Mouse (Mus musculus) stomach, embryonic 15.5 days (tissue): ENCODE results near the gene Cradd. TPM values are rescaled to one million over a fixed set of nuclear protein-coding genes. Genes with fewer than 3 reads are reported as not detected.
A peak's percentile ranks its signal among the peaks of the same experiment; 100 is the strongest.

Experiments used
- ATAC-seq: fragments of 200-750 bp; cut with Nextera tagmentation; 2 replicates; pipeline ENCODE4 v1.8.0; 2017; ENCODE audit warnings: low read depth, moderate number of reproducible peaks, moderate TSS enrichment; ENCODE audit not compliant: insufficient read depth, low FRiP score
- H3K27ac ChIP-seq: fragments of 300-500 bp; sonication (generic); 2 replicates; pipeline ENCODE4 v1.5.1; 2015; ENCODE audit warnings: mild to moderate bottlenecking, inconsistent platforms
- H3K27me3 ChIP-seq: fragments of 300-500 bp; sonication (generic); replicated peaks from 2 replicates; pipeline ENCODE4 v1.6.1; 2015; ENCODE audit warnings: inconsistent platforms
- H3K36me3 ChIP-seq: fragments of 300-500 bp; sonication (generic); 2 replicates; pipeline ENCODE4 v1.6.1; 2015; ENCODE audit warnings: inconsistent platforms
- H3K4me1 ChIP-seq: fragments of 300-500 bp; sonication (generic); 2 replicates; pipeline ENCODE4 v1.6.1; 2015; ENCODE audit warnings: inconsistent platforms
- H3K4me2 ChIP-seq: fragments of 300-500 bp; sonication (generic); 2 replicates; pipeline ENCODE4 v1.6.1; 2015; ENCODE audit warnings: mild to moderate bottlenecking, inconsistent platforms
- H3K4me3 ChIP-seq: fragments of 300-500 bp; sonication (generic); replicated peaks from 2 replicates; pipeline ENCODE4 v1.5.1; 2015; ENCODE audit warnings: inconsistent platforms
- H3K9ac ChIP-seq: fragments of 300-500 bp; sonication (generic); 2 replicates; pipeline ENCODE4 v1.6.1; 2015; ENCODE audit warnings: inconsistent platforms
- H3K9me3 ChIP-seq: fragments of 300-500 bp; sonication (generic); 2 replicates; pipeline ENCODE4 v1.6.1; 2016; ENCODE audit warnings: inconsistent platforms
- WGBS: fragments of 180-500 bp; shearing (Covaris S2); methylation state at CpG from one replicate; pipeline ENCODE4 v1.1.7; 2015; 5-methylcytosine and 5-hydroxymethylcytosine counted together
- polyA plus RNA-seq: library from polyadenylated mRNA; unstranded; fragments of >200 nt; fragmentation: Nextera tagmentation; extraction: Ambion mirVana; gene quantifications from 2 replicates; pipeline ENCODE4 v1.2.1, GENCODE M21; 2015

The Cradd gene
- polyA plus RNA-seq, 1 experiment from 2014 or later: 11.4 TPM

DNA sequence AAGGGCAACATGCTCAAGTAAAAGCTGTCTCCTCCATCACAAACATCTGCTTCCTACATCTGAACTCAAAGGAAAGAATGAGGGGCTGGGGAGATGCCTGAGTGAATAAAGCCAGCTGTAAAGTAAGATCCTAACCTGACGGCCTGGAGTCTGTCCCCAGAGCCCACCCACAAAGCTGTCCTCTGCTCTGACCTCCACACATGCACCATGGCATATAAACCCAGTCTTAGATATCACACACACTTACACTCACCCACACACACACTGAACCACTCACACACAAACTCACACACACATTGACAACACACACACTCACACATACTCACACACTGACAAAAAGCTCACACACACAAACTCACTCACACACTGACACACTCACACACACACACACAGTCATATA lies 96.3 kb downstream of the Cradd start:
- 48% methylated on average over 1 of the region's 1 CpGs for WGBS
- H3K4me3 ChIP-seq: no peak overlapping the region
- H3K9ac ChIP-seq: no peak overlapping the region
- no peaks in the 10 kb centered on the region for H3K4me1 ChIP-seq
- H3K27ac ChIP-seq: no peak overlapping the region
- no peak for ATAC-seq
- H3K9me3 ChIP-seq: no peaks in the 10 kb centered on the region
- H3K4me2 ChIP-seq: no peak overlapping the region
- H3K36me3 ChIP-seq: no peaks in the 10 kb centered on the region
- no peaks in the 10 kb centered on the region for H3K27me3 ChIP-seq

DNA sequence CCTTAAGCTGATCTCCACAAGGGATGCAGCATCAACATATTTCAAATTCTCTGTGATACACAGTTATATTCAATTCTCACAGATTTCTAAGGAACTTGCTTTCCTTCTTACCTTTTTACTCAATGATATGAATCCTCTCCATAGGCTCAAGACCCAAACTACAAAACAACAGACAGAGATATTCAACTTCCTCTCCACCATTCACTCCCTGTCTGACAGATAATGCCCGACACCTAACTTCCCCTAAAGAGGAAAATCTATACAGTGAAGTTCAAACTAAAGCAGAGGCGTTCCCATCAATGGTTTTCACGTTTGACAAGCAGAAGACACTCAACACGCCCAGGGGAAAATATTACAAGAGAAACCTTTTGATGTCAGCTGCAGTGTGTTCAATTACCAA lies 97.2 kb downstream of the Cradd start:
- Histone ChIP-seq H3K27ac (no peak overlapping the region), H3K27me3 (no peaks in the 10 kb centered on the region), H3K9me3 (no peaks in the 10 kb centered on the region), H3K4me1 (no peaks in the 10 kb centered on the region), H3K9ac (no peak overlapping the region), H3K4me3 (no peak overlapping the region), H3K36me3 (no peaks in the 10 kb centered on the region), H3K4me2 (no peak overlapping the region)
- no peak for ATAC-seq
- 68% methylated on average over 4 of the region's 4 CpGs for WGBS

DNA sequence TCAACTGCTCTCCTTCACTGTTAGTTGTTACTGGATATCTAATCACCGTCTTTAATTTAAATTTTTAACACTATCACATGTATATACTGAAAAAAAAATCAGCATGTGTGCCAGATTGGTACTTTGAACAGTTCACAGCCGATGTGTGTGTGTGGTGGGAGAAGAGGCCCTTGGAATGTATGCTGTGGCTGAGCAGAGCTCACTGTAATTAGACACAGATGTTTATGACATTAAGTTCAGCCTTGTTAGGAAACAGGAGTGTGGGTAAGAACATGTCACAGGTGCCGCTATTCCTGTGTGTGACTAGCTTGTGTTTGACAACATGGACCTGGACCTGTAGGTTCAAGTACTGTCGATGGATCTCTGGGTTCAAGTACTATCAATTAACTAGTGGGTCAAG lies 98.9 kb downstream of the Cradd start:
- H3K27ac ChIP-seq: no peak overlapping the region
- no peak overlapping the region for H3K9ac ChIP-seq
- no peaks in the 10 kb centered on the region for H3K4me1 ChIP-seq
- no peaks in the 10 kb centered on the region for H3K27me3 ChIP-seq
- 76% methylated on average over 4 of the region's 4 CpGs for WGBS
- H3K36me3 ChIP-seq: no peaks in the 10 kb centered on the region
- no peak overlapping the region for H3K4me3 ChIP-seq
- no peak overlapping the region for H3K4me2 ChIP-seq
- H3K9me3 ChIP-seq: no peaks in the 10 kb centered on the region
- no peak for ATAC-seq

DNA sequence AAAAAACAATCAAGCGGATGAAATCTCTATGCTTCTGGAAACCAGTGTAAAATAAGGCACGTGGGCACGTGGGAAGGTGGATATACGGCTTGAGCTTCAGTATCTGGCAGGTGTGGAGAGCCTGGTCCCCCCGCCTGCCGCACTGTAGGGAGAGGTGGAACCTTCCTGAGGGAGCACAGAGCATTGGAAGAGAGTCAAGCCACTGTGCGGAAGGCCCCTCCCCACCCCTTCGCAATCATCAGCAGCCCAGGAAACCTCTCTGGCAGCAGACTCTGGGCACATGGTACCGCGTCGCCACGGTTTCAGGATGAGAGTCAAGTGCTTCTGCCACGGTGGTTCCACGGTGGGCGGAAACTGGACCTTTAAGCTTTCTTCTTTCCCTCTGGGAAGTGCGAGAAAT lies 100.7 kb downstream of the Cradd start:
- WGBS: 82% methylated on average over 16 of the region's 16 CpGs
- Histone ChIP-seq H3K4me2 (no peak overlapping the region), H3K36me3 (no peaks in the 10 kb centered on the region), H3K27me3 (no peaks in the 10 kb centered on the region), H3K4me3 (no peak overlapping the region), H3K9ac (no peak overlapping the region), H3K4me1 (no peaks in the 10 kb centered on the region), H3K9me3 (no peaks in the 10 kb centered on the region), H3K27ac (no peak overlapping the region)
- ATAC-seq: no peak

DNA sequence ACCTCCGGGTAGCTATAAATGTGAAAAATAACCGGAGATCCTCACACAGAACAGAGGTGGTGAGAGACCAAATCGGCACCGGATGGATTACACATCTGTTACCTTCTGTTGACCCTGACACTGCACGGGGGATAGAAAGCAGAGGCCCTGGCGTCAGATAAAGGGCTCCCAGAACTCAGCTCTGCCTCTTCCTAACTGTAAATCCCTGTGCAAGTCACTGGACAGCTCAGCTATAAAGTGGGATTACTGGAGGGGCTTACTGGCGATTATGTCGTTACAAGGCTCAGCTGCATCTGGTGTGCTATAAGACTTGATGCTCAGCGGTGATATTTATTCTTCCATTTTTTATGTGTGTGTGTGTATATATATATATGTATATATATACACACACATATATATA lies 102.0 kb downstream of the Cradd start:
- ATAC-seq: no peak
- H3K4me3 ChIP-seq: no peak overlapping the region
- H3K9ac ChIP-seq: no peak overlapping the region
- no peak overlapping the region for H3K4me2 ChIP-seq
- WGBS: 56% methylated on average over 9 of the region's 9 CpGs
- H3K9me3 ChIP-seq: no peaks in the 10 kb centered on the region
- no peaks in the 10 kb centered on the region for H3K4me1 ChIP-seq
- no peaks in the 10 kb centered on the region for H3K36me3 ChIP-seq
- H3K27ac ChIP-seq: no peak overlapping the region
- H3K27me3 ChIP-seq: no peaks in the 10 kb centered on the region

DNA sequence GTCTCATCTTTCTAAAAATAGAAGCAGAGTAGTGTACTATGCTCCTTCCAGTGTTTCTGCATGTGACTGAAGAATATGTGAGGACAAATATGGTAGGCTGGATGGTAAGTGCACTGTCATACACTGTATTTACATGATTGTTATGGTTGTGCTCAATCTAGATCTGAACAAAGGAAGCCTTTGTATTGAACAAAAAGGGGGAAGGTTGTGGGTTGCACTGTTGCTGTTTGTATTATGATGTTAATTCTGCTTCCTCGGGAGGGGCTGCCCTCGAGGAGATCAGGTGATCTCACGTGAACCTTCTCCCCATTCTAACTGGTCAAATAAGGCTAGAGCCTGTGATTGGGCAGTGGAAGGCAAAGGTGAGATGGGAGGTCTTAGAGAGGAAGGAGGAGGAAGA lies 103.4 kb downstream of the Cradd start:
- H3K27ac ChIP-seq: no peak overlapping the region
- no peak overlapping the region for H3K4me2 ChIP-seq
- no peaks in the 10 kb centered on the region for H3K36me3 ChIP-seq
- H3K9me3 ChIP-seq: no peaks in the 10 kb centered on the region
- no peaks in the 10 kb centered on the region for H3K27me3 ChIP-seq
- no peaks in the 10 kb centered on the region for H3K4me1 ChIP-seq
- no peak overlapping the region for H3K4me3 ChIP-seq
- no peak for ATAC-seq
- no peak overlapping the region for H3K9ac ChIP-seq
- WGBS: 77% methylated on average over 3 of the region's 3 CpGs

DNA sequence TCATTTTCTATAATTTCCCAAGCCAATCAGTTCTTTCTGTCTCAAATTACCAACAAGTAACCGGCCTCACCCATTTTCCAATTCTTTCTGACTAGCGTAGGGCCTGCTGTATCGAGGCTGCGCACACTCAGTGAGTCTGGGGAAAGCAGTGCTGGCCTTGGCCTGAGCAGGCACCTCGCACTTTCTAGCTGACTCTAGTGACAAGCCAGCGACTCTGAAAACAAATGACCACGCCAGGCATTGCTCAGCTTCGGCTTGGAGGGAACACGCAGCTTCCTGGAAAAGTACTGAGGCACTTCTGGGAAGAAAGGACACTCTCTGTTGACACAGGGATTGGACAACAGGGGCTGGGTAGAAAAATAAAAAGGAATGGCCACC lies 105.3 kb downstream of the Cradd start:
- H3K9ac ChIP-seq: no peak overlapping the region
- H3K4me3 ChIP-seq: no peak overlapping the region
- no peak overlapping the region for H3K4me2 ChIP-seq

DNA sequence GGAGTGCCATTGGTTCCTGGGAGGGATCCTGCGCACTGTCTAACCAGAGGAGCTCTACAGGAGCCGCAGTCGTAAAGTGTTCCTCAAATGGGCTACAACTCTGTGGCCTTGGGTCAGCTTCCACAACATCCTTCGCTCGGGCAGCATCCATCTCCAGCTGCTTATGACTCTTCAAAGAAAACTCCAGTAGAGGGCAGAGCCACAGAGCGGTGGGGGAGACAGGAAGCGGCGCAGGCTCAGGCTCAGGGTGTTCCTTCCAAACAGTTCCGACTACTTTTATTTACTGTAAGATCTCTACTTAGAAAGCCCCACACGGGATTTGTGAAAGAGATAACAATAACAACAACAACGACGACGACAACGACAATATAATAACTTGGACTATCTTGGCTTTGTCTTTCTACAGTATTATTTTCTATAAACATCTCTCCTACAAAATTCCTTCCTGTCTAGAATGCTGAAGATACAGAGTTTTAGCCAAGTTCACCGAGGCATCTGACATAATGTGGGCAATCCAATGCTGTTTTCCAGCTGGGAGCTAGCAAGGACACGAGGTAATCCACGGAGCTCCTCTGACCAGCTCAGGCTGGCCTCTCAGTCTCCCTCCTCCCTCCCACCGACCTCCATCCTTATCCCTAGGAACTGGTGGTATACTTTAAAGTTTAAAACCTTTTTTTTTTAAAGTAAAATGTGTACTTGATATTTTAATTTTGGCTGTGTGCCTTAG lies 105.8 kb downstream of the Cradd start:
- no peak for ATAC-seq
- Histone ChIP-seq H3K27ac (0 out of 2 replicates have a peak overlapping the region, but pooled peaks have one; percentile 26), H3K9me3 (no peaks in the 10 kb centered on the region), H3K4me1 (no peaks in the 10 kb centered on the region), H3K27me3 (no peaks in the 10 kb centered on the region), H3K9ac (no peak overlapping the region), H3K36me3 (no peaks in the 10 kb centered on the region), H3K4me3 (no peak overlapping the region), H3K4me2 (no peak overlapping the region)
- 40% methylated on average over 18 of the region's 18 CpGs for WGBS

More for the DNA sequence above, 105.3 kb downstream of the Cradd start:
- Histone ChIP-seq H3K36me3 (no peaks in the 10 kb centered on the region), H3K4me1 (no peaks in the 10 kb centered on the region), H3K27me3 (no peaks in the 10 kb centered on the region), H3K9me3 (no peaks in the 10 kb centered on the region), H3K27ac (no peak overlapping the region)
- ATAC-seq: no peak
- WGBS: 61% methylated on average over 9 of the region's 9 CpGs

DNA sequence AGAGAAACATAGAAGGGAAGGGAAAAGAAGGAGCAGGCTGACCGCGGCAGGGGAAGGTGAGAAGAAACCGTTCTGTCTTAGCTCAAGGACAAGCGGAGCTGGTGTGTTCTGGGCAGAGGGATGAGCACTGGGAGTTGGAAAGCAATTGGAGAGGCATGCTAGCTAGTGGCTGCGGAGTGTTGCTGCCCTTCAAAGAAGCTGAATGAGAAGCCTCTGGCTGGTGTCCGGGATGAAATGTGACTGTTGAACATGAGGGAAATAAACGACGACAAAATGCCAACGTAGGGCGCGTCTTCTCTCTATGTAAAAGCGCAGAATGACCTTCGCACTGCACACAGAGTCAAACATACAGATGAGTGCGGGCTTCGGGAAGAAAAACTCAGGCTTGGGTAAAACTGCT lies 108.6 kb downstream of the Cradd start:
- WGBS: 91% methylated on average over 15 of the region's 15 CpGs

DNA sequence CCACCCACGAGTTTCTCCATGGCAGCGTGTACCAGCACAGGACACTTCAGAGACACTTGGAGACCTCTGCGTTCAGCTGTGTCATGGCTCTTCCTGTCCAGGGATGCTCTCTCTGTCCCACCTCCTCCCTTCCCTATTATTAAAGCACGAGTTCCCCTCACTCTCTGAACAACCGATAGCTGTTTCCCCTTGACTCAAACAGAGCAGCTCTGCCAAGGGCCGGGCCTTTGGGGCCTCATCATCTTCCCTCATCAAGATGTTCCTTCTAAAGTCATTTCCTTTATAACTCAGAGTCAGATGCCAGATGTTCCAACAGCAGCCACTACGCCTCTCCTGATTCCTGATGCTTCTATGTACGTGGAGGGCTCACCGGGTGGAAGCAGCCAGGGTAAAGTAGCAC lies 110.1 kb downstream of the Cradd start:
- 74% methylated on average over 9 of the region's 9 CpGs for WGBS
- Histone ChIP-seq H3K27ac (no peak overlapping the region), H3K9me3 (no peaks in the 10 kb centered on the region), H3K4me2 (no peak overlapping the region), H3K9ac (no peak overlapping the region), H3K4me1 (no peaks in the 10 kb centered on the region), H3K36me3 (no peaks in the 10 kb centered on the region), H3K4me3 (no peak overlapping the region), H3K27me3 (no peaks in the 10 kb centered on the region)
- no peak for ATAC-seq

More for the DNA sequence above, 108.6 kb downstream of the Cradd start:
- Histone ChIP-seq H3K9ac (no peak overlapping the region), H3K4me3 (no peak overlapping the region), H3K36me3 (no peaks in the 10 kb centered on the region), H3K9me3 (no peaks in the 10 kb centered on the region), H3K27me3 (no peaks in the 10 kb centered on the region), H3K4me1 (no peaks in the 10 kb centered on the region), H3K27ac (no peak overlapping the region), H3K4me2 (no peak overlapping the region)
- no peak for ATAC-seq

DNA sequence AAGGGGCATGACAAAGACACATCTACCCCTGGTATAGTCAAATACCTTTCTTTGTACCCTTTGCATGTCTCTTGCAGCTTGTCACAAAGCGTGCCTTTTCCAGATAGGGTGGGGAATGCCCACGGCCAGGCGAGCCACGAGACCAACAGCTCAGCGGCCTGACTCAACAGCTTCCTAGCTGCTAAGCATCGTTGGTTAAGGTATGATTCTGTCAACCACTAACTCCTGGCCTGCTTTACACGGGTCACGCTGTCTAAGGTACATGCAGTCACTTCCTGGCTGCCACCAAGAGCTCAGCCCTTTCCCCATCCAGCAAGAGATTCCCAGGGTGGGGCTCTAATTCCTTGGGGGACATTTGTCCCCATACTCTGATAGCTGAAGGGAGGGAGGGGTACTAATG lies 110.6 kb downstream of the Cradd start:
- H3K36me3 ChIP-seq: no peaks in the 10 kb centered on the region
- H3K27me3 ChIP-seq: no peaks in the 10 kb centered on the region
- no peak overlapping the region for H3K4me3 ChIP-seq
- no peak overlapping the region for H3K4me2 ChIP-seq
- H3K27ac ChIP-seq: no peak overlapping the region
- ATAC-seq: no peak
- H3K9me3 ChIP-seq: no peaks in the 10 kb centered on the region
- H3K4me1 ChIP-seq: no peaks in the 10 kb centered on the region
- H3K9ac ChIP-seq: no peak overlapping the region
- 80% methylated on average over 8 of the region's 8 CpGs for WGBS

DNA sequence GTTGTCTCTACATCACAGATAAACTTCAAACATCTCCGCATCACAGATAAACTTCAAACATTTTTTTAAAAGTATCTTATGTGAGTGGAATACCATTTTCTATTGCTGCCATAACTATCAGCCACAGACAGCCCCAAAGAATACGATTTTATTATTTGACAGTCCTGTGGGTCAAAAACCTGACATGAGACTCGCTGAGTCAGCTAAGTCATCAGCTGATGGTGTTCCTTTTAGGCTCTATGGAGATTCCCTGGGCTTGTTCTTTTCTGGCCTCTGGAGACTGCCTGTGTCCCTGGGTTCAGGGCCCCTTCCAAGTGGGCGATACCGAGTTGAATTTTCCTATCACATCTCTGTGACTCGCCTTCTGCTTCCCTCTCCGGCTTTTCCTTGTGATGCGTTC lies 112.3 kb downstream of the Cradd start:
- Histone ChIP-seq H3K9ac (no peak overlapping the region), H3K9me3 (no peaks in the 10 kb centered on the region), H3K4me3 (no peak overlapping the region), H3K4me1 (no peaks in the 10 kb centered on the region), H3K27me3 (no peaks in the 10 kb centered on the region), H3K4me2 (no peak overlapping the region), H3K27ac (no peak overlapping the region), H3K36me3 (no peaks in the 10 kb centered on the region)
- 89% methylated on average over 8 of the region's 8 CpGs for WGBS
- ATAC-seq: no peak
